Mouse (Mus musculus): ENCODE measurements around the gene Defa25. TPM values are rescaled to one million over a fixed set of nuclear protein-coding genes. Genes with fewer than 3 reads are reported as not detected.

Gene Defa25
- polyA plus RNA-seq (2014; fragmentation: Illumina TruSeq; extraction: RNeasy Lipid Tissue Mini Kit (QIAGEN cat#74804); ENCODE audit: low read depth, low replicate concordance) = not detected

DNA sequence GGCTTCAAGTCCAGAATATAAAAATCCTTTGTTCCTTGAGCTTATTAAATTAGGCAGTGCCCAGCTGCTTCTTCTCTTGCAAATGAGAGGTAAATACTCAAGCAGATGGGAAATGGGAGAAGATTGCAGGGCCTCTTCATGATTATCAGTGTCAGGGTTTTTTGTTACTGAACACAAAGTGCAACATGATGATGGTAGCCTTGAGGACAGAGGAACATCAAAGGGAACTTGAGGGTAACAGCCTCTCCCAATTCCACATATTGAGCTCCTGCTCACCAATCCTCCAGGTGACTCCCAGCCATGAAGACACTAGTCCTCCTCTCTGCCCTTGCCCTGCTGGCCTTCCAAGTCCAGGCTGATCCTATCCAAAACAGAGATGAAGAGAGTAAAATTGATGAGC, at the start of gene Defa25:
Gene Defa25 (plus strand): TSS at position 301 of the 400 bp plus-strand sequence.

GRCm38 (mm10) chr8:21054747-21055146, 29.5 kb upstream of the Defa25 start, which contains the start of gene Defa23:
Gene Defa23, plus strand, starts transcription at chr8:21055047.

DNA sequence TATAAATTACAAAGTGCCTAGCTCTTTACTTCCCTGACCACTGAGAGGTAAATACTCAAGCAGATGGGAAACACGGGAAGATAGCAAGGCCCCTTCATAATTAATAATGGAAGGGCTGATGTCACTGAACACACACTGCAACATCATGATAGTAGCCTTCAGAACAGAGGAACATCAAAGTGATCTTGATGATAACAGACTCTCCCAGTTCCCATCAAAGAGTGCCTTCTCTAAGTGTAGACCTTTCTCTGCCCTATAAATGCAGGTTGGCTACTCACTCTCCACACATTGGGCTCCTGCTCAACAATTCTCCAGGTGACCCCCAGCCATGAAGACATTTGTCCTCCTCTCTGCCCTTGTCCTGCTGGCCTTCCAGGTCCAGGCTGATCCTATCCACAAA, 19.5 kb upstream of the Defa25 start, which contains the start of gene Defa35:
Gene Defa35 (plus strand): TSS at position 301 of the 400 bp plus-strand sequence.

GRCm38 (mm10) chr8:21095950-21096349, 11.7 kb downstream of the Defa25 start, which contains the start of gene Gm14851:
Gene Gm14851, minus strand, starts transcription at chr8:21096050.

DNA sequence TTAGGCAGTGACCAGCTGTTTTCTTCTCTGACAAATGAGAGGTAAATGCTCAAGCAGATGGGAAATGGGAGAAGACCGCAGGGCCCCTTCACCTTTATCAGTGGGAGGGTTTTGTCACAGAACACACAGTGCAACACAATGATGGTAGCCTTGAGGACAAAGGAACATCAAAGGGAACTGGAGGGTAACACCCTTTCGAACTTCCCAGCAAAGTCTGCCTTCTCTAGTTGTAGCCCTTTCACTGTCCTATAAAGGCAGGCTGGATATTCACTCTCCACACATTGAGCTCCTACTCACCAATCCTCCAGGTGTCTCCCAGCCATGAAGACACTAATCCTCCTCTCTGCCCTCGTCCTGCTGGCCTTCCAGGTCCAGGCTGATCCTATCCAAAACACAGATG, 50.1 kb downstream of the Defa25 start, which contains the start of gene Defa30:
Gene Defa30 (plus strand): TSS at position 301 of the 400 bp plus-strand sequence.

Other genes starting within 250 kb of the Defa25 start
- gene Defb33, start 191.8 kb upstream of the Defa25 start, polyA plus RNA-seq (2014; fragmentation: Illumina TruSeq; extraction: RNeasy Lipid Tissue Mini Kit (QIAGEN cat#74804); ENCODE audit: low read depth, low replicate concordance) = not detected
- gene Gm15056, start 181.8 kb upstream of the Defa25 start, polyA plus RNA-seq (2014; fragmentation: Illumina TruSeq; extraction: RNeasy Lipid Tissue Mini Kit (QIAGEN cat#74804); ENCODE audit: low read depth, low replicate concordance) = not detected
- gene Gm6040, start 162.4 kb upstream of the Defa25 start, polyA plus RNA-seq (2014; fragmentation: Illumina TruSeq; extraction: RNeasy Lipid Tissue Mini Kit (QIAGEN cat#74804); ENCODE audit: low read depth, low replicate concordance) = not detected
- not detected for gene AY761185, start 139.7 kb upstream of the Defa25 start, polyA plus RNA-seq (2014; fragmentation: Illumina TruSeq; extraction: RNeasy Lipid Tissue Mini Kit (QIAGEN cat#74804); ENCODE audit: low read depth, low replicate concordance)
- not detected for gene Defa21, start 58.9 kb upstream of the Defa25 start, polyA plus RNA-seq (2014; fragmentation: Illumina TruSeq; extraction: RNeasy Lipid Tissue Mini Kit (QIAGEN cat#74804); ENCODE audit: low read depth, low replicate concordance)
- not detected for gene Defa23, start 29.4 kb upstream of the Defa25 start, polyA plus RNA-seq (2014; fragmentation: Illumina TruSeq; extraction: RNeasy Lipid Tissue Mini Kit (QIAGEN cat#74804); ENCODE audit: low read depth, low replicate concordance)
- gene Defa35, start 19.4 kb upstream of the Defa25 start, polyA plus RNA-seq (2014; fragmentation: Illumina TruSeq; extraction: RNeasy Lipid Tissue Mini Kit (QIAGEN cat#74804); ENCODE audit: low read depth, low replicate concordance) = not detected
- not detected for gene Gm14851, start 11.6 kb downstream of the Defa25 start, polyA plus RNA-seq (2014; fragmentation: Illumina TruSeq; extraction: RNeasy Lipid Tissue Mini Kit (QIAGEN cat#74804); ENCODE audit: low read depth, low replicate concordance)
- gene Defa30, start 50.2 kb downstream of the Defa25 start, polyA plus RNA-seq (2014; fragmentation: Illumina TruSeq; extraction: RNeasy Lipid Tissue Mini Kit (QIAGEN cat#74804); ENCODE audit: low read depth, low replicate concordance) = not detected
- gene Defa22, start 77.8 kb downstream of the Defa25 start, polyA plus RNA-seq (2014; fragmentation: Illumina TruSeq; extraction: RNeasy Lipid Tissue Mini Kit (QIAGEN cat#74804); ENCODE audit: low read depth, low replicate concordance) = not detected
- not detected for gene Defa31, start 107.2 kb downstream of the Defa25 start, polyA plus RNA-seq (2014; fragmentation: Illumina TruSeq; extraction: RNeasy Lipid Tissue Mini Kit (QIAGEN cat#74804); ENCODE audit: low read depth, low replicate concordance)
- gene Gm15293, start 117.1 kb downstream of the Defa25 start, polyA plus RNA-seq (2014; fragmentation: Illumina TruSeq; extraction: RNeasy Lipid Tissue Mini Kit (QIAGEN cat#74804); ENCODE audit: low read depth, low replicate concordance) = not detected
- gene Gm15292, start 165.3 kb downstream of the Defa25 start, polyA plus RNA-seq (2014; fragmentation: Illumina TruSeq; extraction: RNeasy Lipid Tissue Mini Kit (QIAGEN cat#74804); ENCODE audit: low read depth, low replicate concordance) = not detected
- gene Defa27, start 231.1 kb downstream of the Defa25 start, polyA plus RNA-seq (2014; fragmentation: Illumina TruSeq; extraction: RNeasy Lipid Tissue Mini Kit (QIAGEN cat#74804); ENCODE audit: low read depth, low replicate concordance) = not detected
- gene Defa29, start 242.6 kb downstream of the Defa25 start, polyA plus RNA-seq (2014; fragmentation: Illumina TruSeq; extraction: RNeasy Lipid Tissue Mini Kit (QIAGEN cat#74804); ENCODE audit: low read depth, low replicate concordance) = not detected

Data from sigmoid colon, adult 10 weeks (tissue).